In genomic region chr2:20560581-20560980, GRCm38 (mm10) we compare ENCODE assay signal across 15 mouse cellular contexts.
"Had no signal": no experiment of that assay in that cellular context is flagged by ENCODE, and none has a peak within 500 bp of the region (broad histone marks: within the 10 kb centered on the region; RNA-seq: fewer than 3 reads in every experiment).

No protein-coding gene starts in this region.

- H3K4me1 ChIP-seq: megakaryocyte, embryonic 14.5 days; midbrain, embryonic 13.5 days; midbrain, embryonic 15.5 days; neural tube, embryonic 12.5 days; stomach, embryonic 15.5 days had no signal

- H3K9me3 ChIP-seq: lung, embryonic 15.5 days; midbrain, embryonic 13.5 days; midbrain, embryonic 15.5 days; neural tube, embryonic 12.5 days; stomach, embryonic 15.5 days had no signal

- H3K4me2 ChIP-seq: lung, embryonic 15.5 days; midbrain, embryonic 11.5 days; midbrain, embryonic 13.5 days; midbrain, embryonic 15.5 days; neural tube, embryonic 12.5 days; stomach, embryonic 15.5 days had no signal

- H3K27ac ChIP-seq: macrophage; midbrain, embryonic 13.5 days; midbrain, embryonic 15.5 days; neural tube, embryonic 12.5 days had no signal

- H3K36me3 ChIP-seq: lung, embryonic 15.5 days; midbrain, embryonic 13.5 days; midbrain, embryonic 15.5 days; neural tube, embryonic 12.5 days; stomach, embryonic 15.5 days had no signal

- DNase-seq: lung, adult 2 months; lung, postnatal 14 days; lung, postnatal 36 days; right cerebral cortex, postnatal 14 days; thymus, adult 18-20 months; thymus, postnatal 14 days; thymus, postnatal 36 days had no signal

- H3K4me3 ChIP-seq: lung, embryonic 15.5 days; megakaryocyte, embryonic 14.5 days; midbrain, embryonic 13.5 days; midbrain, embryonic 15.5 days; neural tube, embryonic 12.5 days; stomach, embryonic 15.5 days had no signal

- H3K27me3 ChIP-seq: lung, embryonic 15.5 days; megakaryocyte, embryonic 14.5 days; midbrain, embryonic 13.5 days; midbrain, embryonic 15.5 days; neural tube, embryonic 12.5 days; stomach, embryonic 15.5 days had no signal

- H3K9ac ChIP-seq: lung, embryonic 15.5 days; midbrain, embryonic 13.5 days; midbrain, embryonic 15.5 days; neural tube, embryonic 12.5 days; stomach, embryonic 15.5 days had no signal

- ATAC-seq: midbrain, embryonic 13.5 days; midbrain, embryonic 15.5 days had no signal
